Mouse (Mus musculus) neural tube, embryonic 11.5 days (tissue): ENCODE results near the gene Gpr82. TPM values are rescaled to one million over a fixed set of nuclear protein-coding genes. Genes with fewer than 3 reads are reported as not detected.

Experiments
- ATAC-seq: fragments of 200-750 bp; cut with Nextera tagmentation; 2 replicates; pipeline ENCODE4 v1.8.0; 2017; ENCODE audit warnings: moderate number of reproducible peaks, mild to moderate bottlenecking, moderate TSS enrichment, moderate library complexity; ENCODE audit not compliant: insufficient read depth, low FRiP score, low TSS enrichment
- DNase-seq: peaks from one replicate; pipeline ENCODE4 v3.0.0-alpha.2; 2015; ENCODE audit warnings: low spot score
- H3K27ac ChIP-seq: fragments of 300-500 bp; sonication (generic); 2 replicates; pipeline ENCODE4 v1.5.1; 2014; ENCODE audit warnings: low read depth, mild to moderate bottlenecking, low read length
- H3K27me3 ChIP-seq: fragments of 300-500 bp; sonication (generic); 2 replicates; pipeline ENCODE4 v1.6.1; 2014; ENCODE audit warnings: mild to moderate bottlenecking, low read length, mixed read lengths; ENCODE audit not compliant: control insufficient read depth, insufficient read depth
- H3K36me3 ChIP-seq: fragments of 300-500 bp; sonication (generic); 2 replicates; pipeline ENCODE4 v1.6.1; 2014; ENCODE audit warnings: mild to moderate bottlenecking, low read length, moderate library complexity, mixed read lengths; ENCODE audit not compliant: control insufficient read depth, insufficient read depth
- H3K4me1 ChIP-seq: fragments of 300-500 bp; sonication (generic); 2 replicates; pipeline ENCODE4 v1.6.1; 2014; ENCODE audit warnings: low read length, mixed read lengths; ENCODE audit not compliant: control insufficient read depth, insufficient read depth
- H3K4me2 ChIP-seq: fragments of 300-500 bp; sonication (generic); 2 replicates; pipeline ENCODE4 v1.6.1; 2014; ENCODE audit warnings: low read depth, mild to moderate bottlenecking, moderate library complexity
- H3K4me3 ChIP-seq: fragments of 300-500 bp; sonication (generic); 2 replicates; pipeline ENCODE4 v1.5.1; 2014; ENCODE audit warnings: low read depth, low read length
- H3K9ac ChIP-seq: fragments of 300-500 bp; sonication (generic); 2 replicates; pipeline ENCODE4 v1.6.1; 2014; ENCODE audit warnings: mild to moderate bottlenecking, low read length
- H3K9me3 ChIP-seq: fragments of 300-500 bp; sonication (generic); 2 replicates; pipeline ENCODE4 v1.6.1; 2016; ENCODE audit warnings: low read length; ENCODE audit not compliant: control insufficient read depth
- WGBS: fragments of 180-500 bp; shearing (Covaris S2); extraction: QIAGEN DNeasy Blood & Tissue Kit; methylation state at CpG from one replicate; pipeline ENCODE4 v1.1.7; 2014; 5-methylcytosine and 5-hydroxymethylcytosine counted together
- polyA plus RNA-seq: library from polyadenylated mRNA; unstranded; fragments of >200 nt; fragmentation: Nextera tagmentation; extraction: Ambion mirVana; gene quantifications from 2 replicates; pipeline ENCODE4 v1.2.1, GENCODE M21; 2014

Gene Gpr82
- polyA plus RNA-seq, 1 experiment from 2014 or later, result 0.17 TPM

DNA sequence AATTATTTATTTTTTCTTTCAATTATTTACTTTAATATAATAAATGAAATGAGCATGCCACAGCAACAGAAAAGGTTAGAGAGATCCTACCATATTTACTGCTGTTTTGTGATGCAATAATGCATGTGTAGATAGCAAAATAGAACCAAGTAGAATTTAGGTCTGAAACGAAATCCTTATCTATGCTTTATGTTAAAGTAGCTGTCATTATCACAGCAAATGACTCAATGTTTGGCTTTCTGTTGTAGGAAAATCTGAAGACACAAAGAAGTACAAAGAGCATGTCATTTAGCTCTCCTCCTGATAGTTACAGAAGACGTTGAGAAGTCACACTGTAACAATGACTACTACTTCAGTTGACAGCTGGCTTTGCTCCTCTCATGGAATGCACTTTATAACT lies 22.3 kb upstream of the Gpr82 start:
- Histone ChIP-seq H3K4me1 (no peaks in the 10 kb centered on the region), H3K4me2 (no peak overlapping the region), H3K4me3 (no peak overlapping the region), H3K27me3 (no peaks in the 10 kb centered on the region), H3K9me3 (no peaks in the 10 kb centered on the region), H3K36me3 (no peaks in the 10 kb centered on the region), H3K9ac (no peak overlapping the region), H3K27ac (no peak overlapping the region)
- WGBS, result 70% methylated on average over 2 of the region's 2 CpGs
- no peak for ATAC-seq
- no peak for DNase-seq

DNA sequence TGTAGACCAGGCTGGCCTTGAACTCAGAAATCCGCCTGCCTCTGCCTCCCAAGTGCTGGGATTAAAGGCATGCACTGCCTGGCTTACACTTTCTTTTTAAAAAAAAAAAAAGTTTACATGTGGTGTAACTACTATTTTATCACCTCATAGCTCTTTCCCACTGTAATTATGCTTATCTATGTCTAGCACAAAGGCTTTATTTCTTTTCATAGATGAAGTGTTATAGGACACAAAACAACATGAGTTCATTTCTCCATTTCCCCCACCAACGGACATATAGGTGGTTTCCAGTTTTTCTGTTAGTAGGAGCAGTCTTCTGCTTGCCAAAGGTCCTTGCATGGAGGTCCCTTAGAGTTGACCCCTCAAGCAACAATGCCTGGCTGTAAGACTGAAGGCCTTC lies 9.3 kb upstream of the Gpr82 start:
- no peaks in the 10 kb centered on the region for H3K36me3 ChIP-seq
- ATAC-seq (no peak), DNase-seq (no peak)
- no peaks in the 10 kb centered on the region for H3K4me1 ChIP-seq
- no peak overlapping the region for H3K27ac ChIP-seq
- no peaks in the 10 kb centered on the region for H3K9me3 ChIP-seq
- H3K9ac ChIP-seq, result no peak overlapping the region
- H3K4me2 ChIP-seq, result no peak overlapping the region
- no peak overlapping the region for H3K4me3 ChIP-seq
- H3K27me3 ChIP-seq, result no peaks in the 10 kb centered on the region
- 85% methylated on average over 2 of the region's 2 CpGs for WGBS

DNA sequence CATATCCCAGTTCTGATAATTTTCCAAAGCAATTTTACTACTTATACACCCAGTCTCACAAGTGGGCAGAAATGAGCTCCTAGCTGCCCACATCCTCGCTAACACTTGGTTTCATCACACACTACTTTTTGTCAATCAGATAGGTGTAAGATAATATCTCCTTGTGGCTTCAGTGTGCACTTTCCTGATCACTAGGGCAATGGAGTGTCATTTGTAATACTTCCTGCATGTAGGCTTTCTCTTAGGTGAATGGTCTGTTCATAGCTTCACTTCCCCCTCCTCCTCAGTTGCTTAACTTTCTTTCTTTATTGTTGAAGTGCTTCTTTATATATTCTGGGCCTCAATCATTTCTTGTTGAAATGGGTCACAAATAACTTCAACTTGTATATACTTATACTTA lies 8.9 kb upstream of the Gpr82 start:
- WGBS, result 82% methylated on average over 1 of the region's 1 CpGs
- H3K4me2 ChIP-seq, result no peak overlapping the region
- H3K27ac ChIP-seq, result no peak overlapping the region
- H3K9me3 ChIP-seq, result no peaks in the 10 kb centered on the region
- no peak for ATAC-seq
- H3K27me3 ChIP-seq, result no peaks in the 10 kb centered on the region
- H3K9ac ChIP-seq, result no peak overlapping the region
- H3K4me1 ChIP-seq, result no peaks in the 10 kb centered on the region
- no peaks in the 10 kb centered on the region for H3K36me3 ChIP-seq
- no peak overlapping the region for H3K4me3 ChIP-seq
- no peak for DNase-seq

GRCm38 (mm10) chrX:13655005-13655421 lies 6.2 kb upstream of the Gpr82 start:
- no peak overlapping the region for H3K4me2 ChIP-seq
- no peak for ATAC-seq
- no peaks in the 10 kb centered on the region for H3K36me3 ChIP-seq
- no peaks in the 10 kb centered on the region for H3K27me3 ChIP-seq
- H3K4me3 ChIP-seq, result no peak overlapping the region
- no peak overlapping the region for H3K27ac ChIP-seq
- no peaks in the 10 kb centered on the region for H3K9me3 ChIP-seq
- WGBS, result 82% methylated on average over 3 of the region's 3 CpGs
- no peak for DNase-seq
- H3K4me1 ChIP-seq, result no peaks in the 10 kb centered on the region
- H3K9ac ChIP-seq, result no peak overlapping the region

DNA sequence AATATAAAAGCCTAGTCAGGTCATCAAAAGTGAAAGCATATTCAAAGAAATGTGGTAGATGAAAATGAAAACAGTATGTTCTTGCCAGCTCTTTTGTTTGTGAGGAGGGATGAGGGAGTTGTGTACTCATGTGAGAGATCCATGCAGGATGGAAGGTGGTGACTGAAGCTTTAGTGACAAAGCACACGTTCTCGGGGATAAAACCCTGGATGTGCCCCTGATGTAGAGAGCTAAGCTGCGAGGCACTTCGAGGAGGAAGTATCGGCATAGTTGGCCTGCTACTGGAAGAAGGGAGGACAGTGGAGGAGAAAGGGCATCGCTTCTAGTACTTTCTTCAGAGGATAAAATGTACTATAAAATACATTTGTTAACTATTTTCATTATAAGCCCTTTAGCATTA lies 5.3 kb upstream of the Gpr82 start:
- WGBS, result 91% methylated on average over 6 of the region's 6 CpGs
- no peak for ATAC-seq

GRCm38 (mm10) chrX:13656721-13657120 lies 4.4 kb upstream of the Gpr82 start:
- no peaks in the 10 kb centered on the region for H3K36me3 ChIP-seq
- no peaks in the 10 kb centered on the region for H3K4me1 ChIP-seq
- peak; percentile 35 for DNase-seq
- ATAC-seq, result no peak
- no peaks in the 10 kb centered on the region for H3K9me3 ChIP-seq
- no peak overlapping the region for H3K9ac ChIP-seq
- 14% methylated on average over 1 of the region's 1 CpGs for WGBS
- no peak overlapping the region for H3K4me2 ChIP-seq
- H3K4me3 ChIP-seq, result no peak overlapping the region
- no peak overlapping the region for H3K27ac ChIP-seq
- H3K27me3 ChIP-seq, result no peaks in the 10 kb centered on the region

More for the DNA sequence above, 5.3 kb upstream of the Gpr82 start:
- Histone ChIP-seq H3K4me2 (no peak overlapping the region), H3K36me3 (no peaks in the 10 kb centered on the region), H3K4me3 (no peak overlapping the region), H3K9me3 (no peaks in the 10 kb centered on the region), H3K9ac (no peak overlapping the region), H3K4me1 (no peaks in the 10 kb centered on the region), H3K27ac (no peak overlapping the region), H3K27me3 (no peaks in the 10 kb centered on the region)
- no peak for DNase-seq

DNA sequence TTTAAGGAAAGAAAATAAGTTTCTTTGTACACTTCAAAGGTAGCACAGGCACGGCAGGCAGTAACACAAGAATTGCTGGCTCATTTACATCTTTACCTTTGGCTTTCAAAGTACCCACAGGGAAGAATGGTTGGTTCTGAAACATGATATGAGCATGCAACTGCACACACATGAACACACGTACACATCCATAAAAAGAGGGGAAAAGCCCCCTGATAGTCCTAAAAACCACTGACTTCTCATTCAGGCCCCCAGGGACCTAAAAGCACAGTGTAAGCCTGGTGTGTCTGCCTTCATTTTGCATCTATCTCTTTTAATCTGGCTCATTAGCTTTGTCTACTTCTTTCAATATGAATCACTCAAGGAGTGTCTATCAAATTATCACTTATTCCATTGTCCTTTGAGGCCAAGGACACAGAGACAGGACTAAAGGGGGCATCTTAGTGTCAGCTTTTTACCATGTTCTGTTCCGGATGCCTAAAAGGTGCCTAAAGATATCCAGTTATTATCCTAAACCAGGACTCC lies 2.5 kb upstream of the Gpr82 start:
- H3K27ac ChIP-seq, result no peak overlapping the region
- DNase-seq (no peak), ATAC-seq (no peak)
- H3K4me1 ChIP-seq, result no peaks in the 10 kb centered on the region
- no peak overlapping the region for H3K4me2 ChIP-seq
- H3K27me3 ChIP-seq, result no peaks in the 10 kb centered on the region
- H3K9ac ChIP-seq, result no peak overlapping the region
- no peak overlapping the region for H3K4me3 ChIP-seq
- 81% methylated on average over 3 of the region's 3 CpGs for WGBS
- no peaks in the 10 kb centered on the region for H3K36me3 ChIP-seq
- H3K9me3 ChIP-seq, result no peaks in the 10 kb centered on the region

DNA sequence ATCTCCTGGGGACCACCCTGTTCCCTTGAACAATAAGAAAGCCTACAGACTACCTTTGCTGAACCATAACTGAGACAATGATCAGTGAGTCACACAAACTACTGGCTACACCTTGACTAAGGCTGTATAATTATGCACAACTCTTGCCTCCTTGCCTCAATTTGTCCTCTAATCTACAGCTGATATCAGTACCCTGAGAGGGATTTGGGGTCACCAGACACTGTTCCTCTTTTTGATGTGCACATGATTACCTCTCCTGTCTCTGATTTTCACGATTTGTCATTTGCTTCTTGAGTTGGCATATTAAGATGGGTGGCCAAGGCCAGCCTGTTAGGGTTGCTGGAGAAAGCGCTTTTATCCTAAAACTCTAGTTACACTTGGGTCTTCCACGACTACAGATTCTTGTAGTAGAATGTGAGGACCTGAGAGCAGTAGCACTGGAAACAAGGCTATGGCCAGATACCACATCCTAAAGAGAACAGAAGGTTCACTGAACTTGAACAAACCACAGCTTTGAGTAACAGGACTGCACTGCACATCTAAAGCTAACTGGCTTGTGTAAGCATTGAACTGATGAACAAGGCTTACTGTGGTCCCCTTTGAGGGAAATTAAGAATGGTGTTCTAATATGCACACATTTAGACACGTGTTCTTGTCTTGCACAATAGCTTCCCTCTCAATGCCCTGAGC lies 1.8 kb upstream of the Gpr82 start:
- Histone ChIP-seq H3K4me2 (no peak overlapping the region), H3K9ac (no peak overlapping the region), H3K36me3 (no peaks in the 10 kb centered on the region), H3K27me3 (no peaks in the 10 kb centered on the region), H3K4me1 (no peaks in the 10 kb centered on the region), H3K9me3 (no peaks in the 10 kb centered on the region), H3K27ac (no peak overlapping the region), H3K4me3 (no peak overlapping the region)
- no peak for DNase-seq
- ATAC-seq, result no peak
- WGBS, result 79% methylated on average over 4 of the region's 4 CpGs

- Histone ChIP-seq H3K4me2 (no peak overlapping the region), H3K36me3 (no peaks in the 10 kb centered on the region), H3K4me1 (no peaks in the 10 kb centered on the region), H3K4me3 (no peak overlapping the region), H3K9ac (no peak overlapping the region), H3K27ac (no peak overlapping the region), H3K27me3 (no peaks in the 10 kb centered on the region), H3K9me3 (no peaks in the 10 kb centered on the region)
- DNase-seq (no peak), ATAC-seq (no peak)
- WGBS, result 73% methylated on average over 5 of the region's 5 CpGs
Measured at GRCm38 (mm10) chrX:13668867-13669266, 7.7 kb downstream of the Gpr82 start.
